Mouse (Mus musculus) liver, postnatal 0 days (tissue): ENCODE results near the gene Cpeb3.

Experiments used
- CTCF ChIP-seq: sonication (generic); IDR thresholded peaks from 2 replicates; pipeline ENCODE4 v1.5.1; 2016; ENCODE audit warnings: antibody characterized with exemption, low read depth
- EP300 ChIP-seq: IDR thresholded peaks from 2 replicates; pipeline ENCODE4 v1.6.1; 2016; ENCODE audit warnings: antibody characterized with exemption, low read depth, mild to moderate bottlenecking

GRCm38 (mm10) chr19:37050643-37051345 lies 157.6 kb downstream of the Cpeb3 start:
- TF ChIP-seq CTCF = peak; percentile 75
- TF ChIP-seq EP300 = no peak
